Mouse (Mus musculus): ENCODE data around the gene Fgf16.

DNA sequence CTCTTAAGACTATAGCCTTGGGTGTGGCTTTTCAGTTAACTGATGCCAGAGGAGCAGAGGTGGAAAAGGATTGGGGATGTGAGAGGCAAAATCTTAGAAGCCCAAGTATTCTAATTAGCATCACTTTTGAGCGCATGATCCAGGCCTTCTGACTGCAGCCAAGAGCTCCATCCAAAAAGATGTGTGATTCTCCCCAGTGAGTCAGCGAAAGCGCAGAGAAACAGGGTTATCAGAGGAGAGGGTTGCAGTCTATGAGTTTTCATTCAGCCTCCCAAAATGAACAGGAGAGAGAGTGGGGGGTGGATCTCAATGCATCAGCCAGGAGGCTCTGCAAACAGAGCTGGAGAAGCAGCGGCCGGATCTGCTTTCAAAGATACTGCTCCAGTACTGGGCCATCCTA, 45.1 kb upstream of the Fgf16 start:
- TF ChIP-seq POLR2AphosphoS2 (IDR thresholded peaks at IDR 0.05; ENCODE audit: insufficient read length, low read depth) = no peak
- TF ChIP-seq USF1 (IDR thresholded peaks at IDR 0.05; ENCODE audit: low read depth) = no peak
- no peak for TF ChIP-seq POLR2A (IDR thresholded peaks at IDR 0.05; ENCODE audit: insufficient read length, low read depth)
- TF ChIP-seq MYOD1 (IDR thresholded peaks at IDR 0.05; ENCODE audit: control insufficient read depth in 1 of 3, insufficient read length in 2 of 3, low read depth in 2 of 3) = no peak
- TF ChIP-seq TCF12 (IDR thresholded peaks at IDR 0.05; ENCODE audit: insufficient read depth, poor library complexity, severe bottlenecking) = no peak
- TF ChIP-seq E2F4 (IDR thresholded peaks at IDR 0.05; ENCODE audit: insufficient read depth) = no peak
- TF ChIP-seq CEBPB (IDR thresholded peaks at IDR 0.05; ENCODE audit: insufficient read depth, poor library complexity, severe bottlenecking) = no peak
- TF ChIP-seq SRF (IDR thresholded peaks at IDR 0.05; ENCODE audit: control insufficient read depth, insufficient read length, low read depth) = no peak
- no peak for TF ChIP-seq REST (IDR thresholded peaks at IDR 0.05; ENCODE audit: insufficient read depth, insufficient read length)
- no peak for TF ChIP-seq MAX (IDR thresholded peaks at IDR 0.05; ENCODE audit: low read depth)
- no peak for TF ChIP-seq MYOG (IDR thresholded peaks at IDR 0.05; ENCODE audit: control insufficient read depth in 1 of 3, insufficient read depth in 1 of 3, insufficient read length in 2 of 3, low read depth in 2 of 3)
